Mouse (Mus musculus): ENCODE results near the gene Hoxa6. TPM values are rescaled to one million over a fixed set of nuclear protein-coding genes. Genes with fewer than 3 reads are reported as not detected.

The Hoxa6 gene
- total and polyA plus RNA-seq, 3 experiments: 0.58 to 2.2 (median 2.1) TPM

DNA sequence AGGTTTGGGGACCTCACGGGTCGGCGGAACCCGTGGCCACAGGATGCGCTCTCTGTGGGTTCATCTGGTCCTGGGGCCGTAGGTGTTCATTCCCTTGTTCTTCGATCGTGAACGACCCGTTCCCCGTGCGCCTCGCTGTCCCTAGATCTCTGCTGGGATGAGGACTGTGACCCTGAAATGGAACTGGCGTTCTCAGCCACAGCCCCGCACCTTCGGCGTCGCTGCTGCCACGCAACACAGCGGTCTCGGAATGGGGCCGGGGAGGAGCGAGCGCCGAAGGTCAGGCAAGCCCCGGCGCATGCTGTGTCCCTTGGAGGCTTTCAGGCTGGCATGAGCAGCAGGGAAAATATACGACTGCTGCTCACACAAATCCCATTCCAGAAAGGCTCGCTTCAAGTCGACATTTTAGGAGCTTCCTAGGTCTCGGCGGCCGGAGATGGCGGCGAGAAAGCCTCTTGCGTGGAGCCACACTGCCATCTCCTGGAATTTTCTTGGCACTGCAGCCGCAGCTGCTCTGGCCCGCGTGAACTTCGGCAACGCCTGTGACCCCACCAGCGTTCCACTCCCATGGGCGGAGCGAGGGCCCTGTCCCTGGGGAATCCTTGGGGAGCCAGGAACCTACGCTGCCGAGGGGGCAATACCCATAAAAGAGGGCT is 12.9 kb upstream of the Hoxa6 start, which contains the start of gene Hoxa7 (continued):
- TF ChIP-seq ZMIZ1 (IDR thresholded peaks at IDR 0.05; ENCODE audit: low read depth, low read length) (no peak), CHD2 (IDR thresholded peaks at IDR 0.05; ENCODE audit: low read length) (no peak), POLR2A (IDR thresholded peaks at IDR 0.05; ENCODE audit: low read depth, low read length) (peak; percentile 45; the same call in 1 of the 2 replicates), EP300 (IDR thresholded peaks at IDR 0.05; ENCODE audit: low read length) (no peak)

DNA sequence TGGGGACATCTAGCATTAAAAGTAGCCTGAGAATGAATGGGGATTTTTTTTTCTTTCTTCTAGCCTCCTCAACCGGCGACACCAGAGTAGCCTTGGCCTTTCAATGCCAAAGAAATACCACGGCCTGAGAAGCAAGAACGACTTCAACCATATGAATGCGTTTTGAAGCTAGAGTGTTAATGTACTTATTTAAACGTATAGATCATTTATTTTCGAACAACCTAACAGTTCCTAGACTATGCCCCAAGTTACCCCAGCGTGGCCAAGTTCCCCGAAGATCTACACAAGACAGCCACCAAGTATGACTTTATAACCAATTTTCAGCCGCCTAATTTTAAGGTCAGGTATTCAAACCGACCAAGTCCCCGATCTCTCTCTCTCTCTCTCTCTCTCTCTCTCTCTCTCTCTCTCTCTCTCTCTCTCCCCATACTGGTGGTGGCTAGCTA is 12.4 kb upstream of the Hoxa6 start:
- no peak for DNase-seq (ENCODE audit: extremely low read depth)
- dilution Hi-C loops (cut with MboI; ENCODE audit: extremely low pct_ligation_motif_present, extremely low pct_unique_long_range_greater_than_20kb, low sequenced_read_pairs) (no loop called here), in situ Hi-C loops (cut with MboI; ENCODE audit: low pct_ligation_motif_present, low pct_unique_long_range_greater_than_20kb, low sequenced_read_pairs) (loop anchor here (10.0 to 25.0 kb wide), 3 partner anchors 209 to 1006 kb away; partner anchors contain the start of gene Skap2)
- TF ChIP-seq SMC3 (IDR thresholded peaks at IDR 0.05; ENCODE audit: low read depth, low read length) (no peak), CHD1 (IDR thresholded peaks at IDR 0.05; ENCODE audit: low read depth, low read length) (no peak), MEF2A (IDR thresholded peaks at IDR 0.05; ENCODE audit: borderline replicate concordance, low read depth, low read length) (no peak), RAD21 (IDR thresholded peaks at IDR 0.05; ENCODE audit: low read depth, low read length) (no peak), PAX5 (IDR thresholded peaks at IDR 0.05; ENCODE audit: low read length) (no peak)
- no peak overlapping the region for H3K27ac ChIP-seq (ENCODE audit: insufficient read depth, low read depth)
- no peaks in the 10 kb centered on the region for H3K27me3 ChIP-seq (replicated peaks)
- H3K9me3 ChIP-seq (replicated peaks; ENCODE audit: low read length): peaks cover 26% of the 10 kb centered on the region
- peak overlapping the region; percentile 75 to 87 (median 76) for H3K4me3 ChIP-seq (replicated peaks in 1 of 3; ENCODE audit: low read depth in 2 of 3, low read length in 2 of 3, poor library complexity in 1 of 3)
- peaks cover 0 to 6% of the 10 kb centered on the region in 2 experiments for H3K36me3 ChIP-seq (replicated peaks in 1 of 2; ENCODE audit: control insufficient read depth in 1 of 2, insufficient read depth in 1 of 2, low read length in 1 of 2)
- no peaks in the 10 kb centered on the region for H3K79me2 ChIP-seq (replicated peaks; ENCODE audit: control insufficient read depth, extremely low read depth, insufficient read depth, poor library complexity, severe bottlenecking)
- H3K4me1 ChIP-seq (ENCODE audit: control insufficient read depth in 1 of 2, insufficient read depth in 2 of 2): peaks cover 0 to 13% of the 10 kb centered on the region in 2 experiments; a peak in 2 of 4 replicates
- peak overlapping the region; percentile 78 for H3K9ac ChIP-seq (ENCODE audit: insufficient read depth, low read depth)
- H3K4me2 ChIP-seq (ENCODE audit: insufficient read depth, low read depth, poor library complexity, severe bottlenecking): peak overlapping the region; percentile 57

DNA sequence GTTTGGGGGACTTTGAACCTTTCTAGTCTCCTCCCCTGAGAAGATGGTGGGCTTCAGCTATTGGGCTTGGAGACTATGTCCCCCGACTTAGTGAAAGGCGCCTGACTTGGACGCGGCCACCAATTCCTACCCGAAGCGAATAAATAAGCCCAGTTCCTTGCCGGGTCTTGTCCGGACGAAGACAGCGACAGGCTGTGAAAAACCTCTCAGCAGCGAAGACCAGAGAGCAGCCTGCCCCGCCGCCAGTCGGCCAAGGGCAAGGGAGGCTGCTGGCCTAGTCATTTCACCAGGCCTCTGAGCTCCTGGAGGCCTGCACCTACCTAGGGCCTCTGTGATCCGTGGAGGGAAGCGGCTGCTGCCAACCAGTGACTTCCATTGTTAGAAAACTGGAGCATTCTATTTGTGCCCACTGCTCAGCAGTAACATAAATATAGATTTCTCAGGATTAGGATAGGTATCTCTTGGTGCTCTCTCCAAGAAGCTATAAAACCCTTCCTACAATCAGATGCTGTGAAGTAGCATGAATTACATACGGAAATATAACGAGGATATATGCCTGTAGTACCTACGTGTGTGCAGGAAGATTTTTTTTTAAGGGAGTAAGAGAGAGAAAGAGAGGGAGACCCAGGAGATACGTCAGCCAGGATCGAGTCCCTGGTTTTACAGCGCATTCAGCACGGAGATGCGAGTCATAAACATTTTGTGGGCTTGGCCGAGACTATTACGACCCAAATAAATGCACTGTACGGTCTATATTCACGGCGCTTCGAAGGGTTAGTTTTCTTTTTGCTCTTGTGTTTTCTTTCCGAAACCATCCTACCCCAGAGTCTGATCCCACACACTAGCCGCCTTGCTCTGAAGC is 11.7 kb upstream of the Hoxa6 start:
- in situ Hi-C loops (cut with MboI; ENCODE audit: low pct_ligation_motif_present, low pct_unique_long_range_greater_than_20kb, low sequenced_read_pairs): loop anchor here (10.0 to 25.0 kb wide), 3 partner anchors 208 to 1005 kb away; partner anchors contain the start of gene Skap2
- H3K4me2 ChIP-seq (ENCODE audit: insufficient read depth, low read depth, poor library complexity, severe bottlenecking): no peak overlapping the region
- no peaks in the 10 kb centered on the region for H3K36me3 ChIP-seq (replicated peaks in 1 of 2; ENCODE audit: control insufficient read depth in 1 of 2, insufficient read depth in 1 of 2, low read length in 1 of 2)
- H3K27ac ChIP-seq (ENCODE audit: insufficient read depth, low read depth): no peak overlapping the region
- peaks cover 0 to 13% of the 10 kb centered on the region in 2 experiments; a peak in 2 of 4 replicates for H3K4me1 ChIP-seq (ENCODE audit: control insufficient read depth in 1 of 2, insufficient read depth in 2 of 2)
- H3K9ac ChIP-seq (ENCODE audit: insufficient read depth, low read depth): no peak overlapping the region
- TF ChIP-seq ELF1 (IDR thresholded peaks at IDR 0.05; ENCODE audit: low read depth, low read length) (no peak), MAFK (IDR thresholded peaks at IDR 0.05; ENCODE audit: insufficient replicate concordance, low read length) (no peak), JUND (conservative IDR thresholded peaks at IDR 0.05; ENCODE audit: low read depth, low read length) (no peak), PAX5 (IDR thresholded peaks at IDR 0.05; ENCODE audit: low read length) (no peak), USF1 (IDR thresholded peaks at IDR 0.05; ENCODE audit: low read depth, low read length) (no peak)
- H3K9me3 ChIP-seq (replicated peaks; ENCODE audit: low read length): peaks cover 20% of the 10 kb centered on the region
- dilution Hi-C loops (cut with MboI; ENCODE audit: extremely low pct_ligation_motif_present, extremely low pct_unique_long_range_greater_than_20kb, low sequenced_read_pairs): no loop called here
- H3K79me2 ChIP-seq (replicated peaks; ENCODE audit: control insufficient read depth, extremely low read depth, insufficient read depth, poor library complexity, severe bottlenecking): no peaks in the 10 kb centered on the region
- H3K4me3 ChIP-seq (replicated peaks in 1 of 3; ENCODE audit: low read depth in 2 of 3, low read length in 2 of 3, poor library complexity in 1 of 3): no peak overlapping the region
- H3K27me3 ChIP-seq (replicated peaks): no peaks in the 10 kb centered on the region
- DNase-seq (ENCODE audit: extremely low read depth): no peak

Measured in CH12.LX (cell line).